Mouse (Mus musculus): ENCODE data around the gene Mapkapk3. TPM values are rescaled to one million over a fixed set of nuclear protein-coding genes. Genes with fewer than 3 reads are reported as not detected.
A peak's percentile ranks its signal among the peaks of the same experiment; 100 is the strongest.

The Mapkapk3 gene
- polyA plus RNA-seq, 1 experiment, result 5.1 TPM

DNA sequence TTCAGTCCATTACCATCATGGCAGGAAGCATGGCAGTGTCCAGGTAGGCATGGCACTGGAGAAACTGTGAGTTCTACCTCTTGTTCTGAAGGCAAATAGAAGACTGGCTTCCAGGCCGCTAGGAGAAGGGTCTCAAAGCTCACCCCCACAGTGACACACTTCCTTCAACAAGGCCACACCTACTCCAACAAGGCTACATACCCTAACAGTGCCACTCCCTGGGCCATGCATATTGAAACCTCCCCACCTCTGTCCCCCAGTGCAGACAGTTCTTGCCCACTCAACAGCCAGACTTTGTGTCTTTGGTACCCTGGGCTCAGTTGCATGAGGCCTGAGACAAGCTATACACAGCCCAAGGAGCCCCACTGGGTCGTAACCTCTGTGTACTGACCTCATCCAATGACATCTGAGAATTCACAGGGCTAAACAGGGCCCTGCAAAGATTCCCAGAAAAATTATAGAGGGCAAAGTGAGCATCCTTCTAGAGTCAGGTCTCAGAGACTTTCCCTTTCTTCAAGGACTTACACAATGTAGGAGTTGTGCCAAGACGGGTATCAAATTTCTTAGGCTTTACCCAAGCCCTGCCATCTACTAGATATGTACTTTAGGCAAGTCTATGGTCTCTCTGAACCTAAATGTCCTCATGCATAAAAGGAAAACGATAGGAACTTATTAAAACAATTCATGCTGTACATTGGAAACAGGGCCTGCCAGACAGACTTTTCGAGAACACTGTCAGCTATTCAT, 8.3 kb downstream of the Mapkapk3 start:
- Histone ChIP-seq H3K4me3 (ENCODE audit: insufficient read depth, low read length) (no peak overlapping the region), H3K27ac (ENCODE audit: insufficient read depth, low read length) (no peak overlapping the region), H3K4me1 (ENCODE audit: control insufficient read depth, insufficient read depth, low read length) (no peaks in the 10 kb centered on the region)
- TF ChIP-seq POLR2A (IDR thresholded peaks at IDR 0.05; ENCODE audit: extremely low read depth, insufficient read depth, low read length), result no peak
- TF ChIP-seq CTCF (IDR thresholded peaks at IDR 0.05; ENCODE audit: extremely low read depth, insufficient read depth, low read length), result no peak

DNA sequence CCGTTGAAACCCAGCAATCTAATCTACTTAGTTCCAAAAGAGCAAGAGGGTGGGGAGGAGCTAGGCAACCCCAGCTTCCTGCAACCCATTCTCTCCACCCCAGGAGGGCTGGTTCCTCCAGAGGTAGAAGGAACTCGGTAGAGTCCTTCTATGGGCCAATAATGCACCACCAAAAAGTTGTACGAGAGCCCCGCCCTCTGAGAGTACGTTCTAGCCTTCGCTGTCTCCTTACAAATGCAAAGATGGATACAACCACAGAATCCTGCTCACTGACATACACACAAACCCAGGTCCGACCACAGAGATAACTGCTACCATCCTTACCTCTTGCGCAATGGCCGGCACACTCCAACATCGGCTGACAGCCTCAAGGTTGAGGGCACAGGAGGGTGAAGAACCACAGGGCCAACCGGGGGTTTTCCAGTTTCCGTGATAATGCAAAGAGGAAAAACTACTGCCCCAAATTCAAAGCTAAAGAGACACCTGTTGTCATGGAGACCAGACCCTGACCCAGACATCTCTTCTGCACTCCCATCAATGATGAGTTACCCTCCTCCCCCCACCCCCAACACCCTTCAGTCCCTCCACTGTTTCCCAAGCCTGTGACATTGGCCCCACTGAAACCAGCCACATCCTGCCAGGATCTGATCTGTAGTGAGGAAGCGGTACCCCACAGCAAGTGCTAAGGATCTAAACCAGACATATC, 9.2 kb downstream of the Mapkapk3 start:
- Histone ChIP-seq H3K4me3 (ENCODE audit: insufficient read depth, low read length) (no peak overlapping the region), H3K4me1 (ENCODE audit: control insufficient read depth, insufficient read depth, low read length) (no peaks in the 10 kb centered on the region), H3K27ac (ENCODE audit: insufficient read depth, low read length) (no peak overlapping the region)
- no peak for TF ChIP-seq CTCF (IDR thresholded peaks at IDR 0.05; ENCODE audit: extremely low read depth, insufficient read depth, low read length)
- TF ChIP-seq POLR2A (IDR thresholded peaks at IDR 0.05; ENCODE audit: extremely low read depth, insufficient read depth, low read length), result no peak

DNA sequence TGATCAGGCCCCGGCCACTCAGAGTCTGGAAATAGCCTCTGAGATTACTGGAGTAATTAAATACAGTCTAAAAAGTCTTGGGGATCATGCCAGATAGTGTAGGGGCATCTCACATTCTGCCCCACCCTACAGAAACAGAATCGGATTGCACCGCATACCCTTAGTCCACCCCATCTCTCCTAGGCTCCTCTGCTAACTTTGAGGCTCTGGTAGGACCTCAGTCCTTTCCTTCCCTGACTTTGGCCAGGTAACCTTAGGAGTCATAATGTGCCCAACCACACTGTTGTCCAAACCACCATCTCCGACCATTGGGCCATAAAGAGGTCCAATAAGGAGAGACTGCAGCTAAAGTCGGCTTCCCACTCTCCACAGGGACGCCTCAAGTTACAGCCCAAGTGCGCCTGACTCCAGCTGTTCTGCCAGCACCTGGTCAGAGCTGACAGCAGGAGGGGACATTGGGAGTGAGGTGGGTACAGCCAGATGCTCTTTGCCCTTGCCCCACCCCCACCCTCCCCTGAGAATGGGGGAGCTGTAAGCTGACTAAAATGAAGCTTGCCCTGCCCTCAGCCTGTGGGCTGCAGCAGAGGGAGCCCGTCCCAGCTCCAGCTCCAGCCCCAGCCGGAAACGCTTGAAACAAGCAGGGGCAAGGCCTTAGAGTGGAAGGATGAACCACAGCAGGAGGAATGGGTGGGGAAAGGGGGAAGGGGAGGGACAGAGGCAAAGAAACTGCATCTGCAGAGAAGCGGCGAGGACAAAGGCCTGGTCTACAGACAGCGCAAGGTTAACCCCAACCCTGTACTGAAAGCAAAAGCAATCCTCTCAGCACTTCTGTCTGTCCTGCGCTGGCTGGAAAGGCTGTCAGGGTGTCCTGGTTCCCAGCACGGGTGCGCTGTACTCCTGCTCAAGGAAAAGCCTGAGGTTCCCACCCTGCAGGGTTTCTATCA, 10.0 kb downstream of the Mapkapk3 start:
- H3K4me1 ChIP-seq (ENCODE audit: control insufficient read depth, insufficient read depth, low read length), result no peaks in the 10 kb centered on the region

DNA sequence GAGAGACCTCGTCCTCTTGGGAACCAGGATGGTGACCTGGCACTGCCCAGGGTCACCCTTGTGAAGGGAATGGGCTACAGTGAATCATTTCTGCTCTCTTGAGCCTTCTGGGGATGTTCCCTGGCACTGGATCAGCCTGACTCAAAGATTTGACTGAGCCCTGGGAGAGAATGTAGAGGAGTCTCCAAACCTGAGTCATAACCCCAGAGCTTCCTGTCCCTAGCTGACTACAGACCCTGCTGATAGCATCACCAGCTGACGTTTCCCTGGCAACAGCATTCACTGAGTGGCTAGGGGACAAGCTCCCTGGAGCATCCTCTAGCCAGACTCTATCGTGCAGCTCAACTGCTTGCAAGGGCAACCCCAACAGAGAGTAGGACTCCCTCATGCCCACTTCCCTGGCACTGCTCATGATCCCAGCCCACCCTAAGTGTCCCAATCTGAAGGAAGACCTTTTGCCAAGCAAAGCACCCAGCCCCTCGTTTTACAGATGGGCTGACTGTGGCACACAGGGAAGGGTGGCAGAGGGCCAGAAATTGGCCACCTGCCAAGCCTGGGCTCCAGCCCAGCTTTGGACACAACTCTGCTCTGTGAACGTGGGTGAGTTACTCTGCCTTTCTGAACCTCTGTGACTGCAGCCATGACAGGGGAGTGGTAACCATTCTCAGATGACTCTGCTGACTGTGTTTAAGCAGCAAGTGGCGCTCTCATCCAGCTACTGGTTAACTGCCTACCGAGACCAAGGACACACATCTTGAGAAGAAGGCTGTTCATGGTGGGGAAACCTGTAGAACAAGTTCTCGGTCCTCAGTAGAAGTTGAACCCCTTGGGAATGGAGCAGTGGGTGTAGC, 10.9 kb downstream of the Mapkapk3 start:
- Histone ChIP-seq H3K27ac (ENCODE audit: insufficient read depth, low read length) (no peak overlapping the region), H3K4me1 (ENCODE audit: control insufficient read depth, insufficient read depth, low read length) (no peaks in the 10 kb centered on the region), H3K4me3 (ENCODE audit: insufficient read depth, low read length) (no peak overlapping the region)
- no peak for TF ChIP-seq CTCF (IDR thresholded peaks at IDR 0.05; ENCODE audit: extremely low read depth, insufficient read depth, low read length)
- no peak for TF ChIP-seq POLR2A (IDR thresholded peaks at IDR 0.05; ENCODE audit: extremely low read depth, insufficient read depth, low read length)

More for the DNA sequence above, 10.0 kb downstream of the Mapkapk3 start:
- TF ChIP-seq CTCF (IDR thresholded peaks at IDR 0.05; ENCODE audit: extremely low read depth, insufficient read depth, low read length), result no peak
- TF ChIP-seq POLR2A (IDR thresholded peaks at IDR 0.05; ENCODE audit: extremely low read depth, insufficient read depth, low read length), result no peak
- no peak overlapping the region for H3K4me3 ChIP-seq (ENCODE audit: insufficient read depth, low read length)
- no peak overlapping the region for H3K27ac ChIP-seq (ENCODE audit: insufficient read depth, low read length)

DNA sequence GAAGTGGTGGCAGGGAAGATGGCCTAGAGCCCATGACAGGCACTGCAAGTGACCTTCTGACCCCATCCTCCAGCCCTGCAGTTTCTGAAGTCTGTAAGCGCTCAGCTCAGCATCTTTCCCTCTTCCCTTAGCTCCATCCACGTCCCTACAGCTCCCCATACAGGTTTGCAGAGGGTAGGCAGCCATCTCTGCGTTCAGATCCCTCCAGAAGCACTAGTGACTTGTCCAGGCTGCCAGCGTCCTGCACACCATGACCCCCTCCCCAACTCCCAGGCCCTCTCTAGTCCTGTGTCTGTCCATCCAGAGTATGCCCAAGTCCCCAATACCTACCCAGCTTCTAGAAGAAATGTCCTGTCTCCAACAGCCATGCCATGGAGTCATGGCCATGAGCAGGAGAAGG, 11.6 kb downstream of the Mapkapk3 start:
- Histone ChIP-seq H3K4me1 (ENCODE audit: control insufficient read depth, insufficient read depth, low read length) (no peaks in the 10 kb centered on the region), H3K4me3 (ENCODE audit: insufficient read depth, low read length) (no peak overlapping the region), H3K27ac (ENCODE audit: insufficient read depth, low read length) (no peak overlapping the region)
- TF ChIP-seq POLR2A (IDR thresholded peaks at IDR 0.05; ENCODE audit: extremely low read depth, insufficient read depth, low read length) (no peak), CTCF (IDR thresholded peaks at IDR 0.05; ENCODE audit: extremely low read depth, insufficient read depth, low read length) (peak; percentile 84)

DNA sequence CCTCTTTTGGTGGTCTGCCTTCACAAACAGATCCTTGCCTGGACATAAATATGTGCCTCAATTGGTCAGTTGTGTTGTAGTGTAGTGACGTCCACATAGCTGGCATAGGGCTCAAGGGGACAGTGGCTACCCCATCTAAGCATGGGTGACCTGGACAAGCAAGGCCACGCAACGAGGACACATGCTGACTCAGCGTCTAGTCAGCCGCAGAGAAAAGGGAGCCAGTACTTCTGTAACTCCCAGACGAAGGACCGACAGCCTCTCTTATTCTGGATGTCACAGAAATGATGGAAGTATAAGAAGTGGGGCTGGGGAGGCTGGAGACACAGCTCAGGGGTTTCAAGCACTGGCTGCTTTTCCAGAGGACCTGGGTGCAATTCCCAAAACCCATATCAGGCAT, 12.1 kb downstream of the Mapkapk3 start:
- TF ChIP-seq CTCF (IDR thresholded peaks at IDR 0.05; ENCODE audit: extremely low read depth, insufficient read depth, low read length), result no peak
- no peak for TF ChIP-seq POLR2A (IDR thresholded peaks at IDR 0.05; ENCODE audit: extremely low read depth, insufficient read depth, low read length)
- Histone ChIP-seq H3K4me1 (ENCODE audit: control insufficient read depth, insufficient read depth, low read length) (no peaks in the 10 kb centered on the region), H3K27ac (ENCODE audit: insufficient read depth, low read length) (no peak overlapping the region)

DNA sequence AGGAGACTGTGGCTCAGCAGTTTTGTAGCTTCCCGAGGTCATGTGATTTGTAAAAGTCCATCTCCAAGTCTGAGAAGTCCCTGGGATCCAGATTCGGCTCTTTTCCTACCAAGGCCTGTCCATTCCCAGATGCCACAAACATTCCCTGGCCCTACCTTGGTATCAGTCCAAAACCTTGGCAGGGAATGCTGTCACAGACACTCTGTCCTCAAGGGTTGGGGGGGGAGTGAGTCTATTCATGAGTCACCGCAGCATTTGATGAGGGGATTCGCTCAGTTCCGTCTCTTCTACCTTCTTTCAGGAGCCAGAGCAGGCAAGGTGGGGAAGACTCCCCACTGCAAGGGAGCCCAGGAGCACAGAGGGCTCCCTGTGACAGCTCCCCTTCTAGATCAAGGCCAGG, 14.0 kb downstream of the Mapkapk3 start:
- TF ChIP-seq POLR2A (IDR thresholded peaks at IDR 0.05; ENCODE audit: extremely low read depth, insufficient read depth, low read length), result no peak
- no peak for TF ChIP-seq CTCF (IDR thresholded peaks at IDR 0.05; ENCODE audit: extremely low read depth, insufficient read depth, low read length)
- Histone ChIP-seq H3K4me3 (ENCODE audit: insufficient read depth, low read length) (no peak overlapping the region), H3K27ac (ENCODE audit: insufficient read depth, low read length) (no peak overlapping the region), H3K4me1 (ENCODE audit: control insufficient read depth, insufficient read depth, low read length) (no peaks in the 10 kb centered on the region)

More for the DNA sequence above, 12.1 kb downstream of the Mapkapk3 start:
- no peak overlapping the region for H3K4me3 ChIP-seq (ENCODE audit: insufficient read depth, low read length)

DNA sequence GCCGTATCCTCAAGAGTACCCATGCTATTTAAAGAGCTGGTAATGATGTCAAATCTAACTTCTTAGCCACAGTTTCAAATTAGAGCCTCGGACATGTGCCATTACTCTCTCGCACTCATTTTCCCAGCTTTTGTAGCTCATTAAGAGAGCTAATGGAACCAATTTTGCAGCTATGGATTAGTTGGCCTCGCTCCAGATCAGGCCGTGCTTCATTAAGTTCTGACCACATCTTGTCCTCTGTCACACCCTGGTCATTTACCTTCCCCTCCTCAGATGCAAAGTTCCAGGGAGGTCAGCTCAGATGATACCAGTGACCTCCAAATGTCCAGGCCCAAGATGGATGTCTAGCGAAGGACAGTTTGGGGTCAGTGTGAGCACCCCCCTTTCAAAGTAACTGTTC, 14.9 kb downstream of the Mapkapk3 start:
- no peak for TF ChIP-seq CTCF (IDR thresholded peaks at IDR 0.05; ENCODE audit: extremely low read depth, insufficient read depth, low read length)
- TF ChIP-seq POLR2A (IDR thresholded peaks at IDR 0.05; ENCODE audit: extremely low read depth, insufficient read depth, low read length), result no peak
- Histone ChIP-seq H3K27ac (ENCODE audit: insufficient read depth, low read length) (no peak overlapping the region), H3K4me3 (ENCODE audit: insufficient read depth, low read length) (no peak overlapping the region), H3K4me1 (ENCODE audit: control insufficient read depth, insufficient read depth, low read length) (no peaks in the 10 kb centered on the region)

Measured in cortical plate, adult 2 months (tissue).